Mouse (Mus musculus) ES-Bruce4 (cell line): Measurements from ENCODE around the gene Atp6v0c.

Experiments
- CTCF ChIP-seq: IDR thresholded peaks from one replicate; pipeline ENCODE4 v1.8.1; 2011; ENCODE audit warnings: low read depth, low read length
- POLR2A ChIP-seq: IDR thresholded peaks from one replicate; pipeline ENCODE4 v1.8.1; 2011; ENCODE audit warnings: low read length; ENCODE audit not compliant: insufficient read depth

- no peak for TF ChIP-seq CTCF
- TF ChIP-seq POLR2A: no peak
These were observed 18.7 kb downstream of the Atp6v0c start, which contains the start of gene Pdpk1 for GRCm38 (mm10) chr17:24150824-24151223.
